Mouse (Mus musculus) thymus, adult 2 months (tissue): Measurements from ENCODE around the gene Bub1. TPM values are rescaled to one million over a fixed set of nuclear protein-coding genes. Genes with fewer than 3 reads are reported as not detected.

Source experiments
- DNase-seq: peaks from one replicate; pipeline ENCODE4 v3.0.0; 2021
- H3K27ac ChIP-seq: fragments of 200-500 bp; 2 replicates; pipeline ENCODE4 v1.5.1; 2012; ENCODE audit warnings: low read length, control low read depth; ENCODE audit not compliant: control insufficient read depth, insufficient read depth
- H3K27me3 ChIP-seq: fragments of 200-500 bp; 2 replicates; pipeline ENCODE4 v1.6.1; 2012; ENCODE audit warnings: mild to moderate bottlenecking, low read length, moderate library complexity, mixed read lengths; ENCODE audit not compliant: control insufficient read depth, insufficient read depth
- H3K36me3 ChIP-seq: fragments of 200-500 bp; 2 replicates; pipeline ENCODE4 v1.6.1; 2012; ENCODE audit warnings: mild to moderate bottlenecking, low read length, moderate library complexity; ENCODE audit not compliant: control insufficient read depth, insufficient read depth
- H3K4me1 ChIP-seq: fragments of 200-500 bp; replicated peaks from 2 replicates; pipeline ENCODE4 v1.6.1; 2012; ENCODE audit warnings: low read length; ENCODE audit not compliant: control insufficient read depth, insufficient read depth
- H3K4me3 ChIP-seq: fragments of 200-500 bp; 2 replicates; pipeline ENCODE4 v1.5.1; 2012; ENCODE audit warnings: mild to moderate bottlenecking, low read length, control low read depth, moderate library complexity; ENCODE audit not compliant: control insufficient read depth, insufficient read depth
- CTCF ChIP-seq: fragments of 200-500 bp; IDR thresholded peaks from 2 replicates; pipeline ENCODE4 v1.5.1; 2012; ENCODE audit warnings: mild to moderate bottlenecking, control low read depth, low read length, moderate library complexity, borderline replicate concordance; ENCODE audit not compliant: control insufficient read depth, poor library complexity, insufficient read depth; ENCODE audit errors: extremely low read depth
- POLR2A ChIP-seq: fragments of 200-500 bp; IDR thresholded peaks from 2 replicates; pipeline ENCODE4 v1.6.1; 2012; ENCODE audit warnings: mild to moderate bottlenecking, low read length, control low read depth, moderate library complexity; ENCODE audit not compliant: control insufficient read depth, poor library complexity, insufficient read depth; ENCODE audit errors: extremely low read depth
- WGBS: fragments of 180-500 bp; shearing (Covaris S2); methylation state at CpG from one replicate; pipeline ENCODE4 v1.1.7; 2018; 5-methylcytosine and 5-hydroxymethylcytosine counted together
- polyA plus RNA-seq: library from polyadenylated mRNA; depleted of rRNA; stranded (reverse); fragments of >200 nt; gene quantifications from 2 replicates; pipeline ENCODE4 v1.2.3, GENCODE M21; 2012; rRNA removed

Gene Bub1
- polyA plus RNA-seq, 1 experiment, result 10.6 TPM

- Histone ChIP-seq H3K27me3 (no peaks in the 10 kb centered on the region), H3K27ac (no peak overlapping the region), H3K36me3 (no peaks in the 10 kb centered on the region), H3K4me3 (no peak overlapping the region), H3K4me1 (no peaks in the 10 kb centered on the region)
- TF ChIP-seq CTCF (no peak), POLR2A (no peak)
- 62% methylated on average over 10 of the region's 10 CpGs for WGBS
- DNase-seq, result no peak
Measured at GRCm38 (mm10) chr2:127760429-127761000, 71.2 kb downstream of the Bub1 start.

GRCm38 (mm10) chr2:127760014-127760413, 71.7 kb downstream of the Bub1 start:
- Histone ChIP-seq H3K27me3 (no peaks in the 10 kb centered on the region), H3K4me1 (no peaks in the 10 kb centered on the region), H3K27ac (no peak overlapping the region), H3K36me3 (no peaks in the 10 kb centered on the region), H3K4me3 (no peak overlapping the region)
- TF ChIP-seq POLR2A, result no peak
- TF ChIP-seq CTCF, result no peak
- 98% methylated on average over 6 of the region's 6 CpGs for WGBS
- no peak for DNase-seq

GRCm38 (mm10) chr2:127759157-127759880, 72.3 kb downstream of the Bub1 start:
- Histone ChIP-seq H3K4me1 (no peaks in the 10 kb centered on the region), H3K36me3 (no peaks in the 10 kb centered on the region), H3K27me3 (no peaks in the 10 kb centered on the region), H3K4me3 (no peak overlapping the region), H3K27ac (no peak overlapping the region)
- 90% methylated on average over 5 of the region's 5 CpGs for WGBS
- TF ChIP-seq CTCF, result no peak
- no peak for TF ChIP-seq POLR2A
- DNase-seq, result no peak

- Histone ChIP-seq H3K27me3 (no peaks in the 10 kb centered on the region), H3K4me3 (no peak overlapping the region), H3K36me3 (no peaks in the 10 kb centered on the region), H3K4me1 (no peaks in the 10 kb centered on the region), H3K27ac (no peak overlapping the region)
- WGBS, result 89% methylated on average over 8 of the region's 8 CpGs
- TF ChIP-seq CTCF (no peak), POLR2A (no peak)
- no peak for DNase-seq
Measured at GRCm38 (mm10) chr2:127757171-127757570, 74.5 kb downstream of the Bub1 start.

DNA sequence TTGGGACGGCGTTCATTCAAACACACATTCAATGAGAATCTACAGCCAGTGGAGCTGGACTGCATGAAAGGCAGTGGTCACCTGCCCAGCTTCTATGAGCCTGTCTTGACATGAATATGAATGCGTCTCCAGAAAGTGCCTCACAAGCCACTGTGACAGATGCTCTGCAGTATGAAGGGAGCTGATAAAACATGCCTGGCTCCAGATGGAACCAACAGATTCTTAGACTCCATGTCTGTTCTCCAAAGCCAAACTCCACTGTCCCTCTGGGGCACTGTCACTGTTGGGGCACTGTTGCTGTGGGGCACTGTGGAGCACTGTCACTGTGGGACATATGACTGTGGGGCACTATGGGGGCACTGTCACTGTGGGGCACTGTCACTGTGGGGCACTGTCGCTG, 77.6 kb downstream of the Bub1 start:
- DNase-seq, result no peak
- H3K4me1 ChIP-seq, result no peaks in the 10 kb centered on the region
- H3K27ac ChIP-seq, result no peak overlapping the region
- no peaks in the 10 kb centered on the region for H3K36me3 ChIP-seq
- TF ChIP-seq CTCF (no peak), POLR2A (no peak)
- WGBS, result 97% methylated on average over 4 of the region's 4 CpGs
- H3K4me3 ChIP-seq, result no peak overlapping the region
- no peaks in the 10 kb centered on the region for H3K27me3 ChIP-seq

DNA sequence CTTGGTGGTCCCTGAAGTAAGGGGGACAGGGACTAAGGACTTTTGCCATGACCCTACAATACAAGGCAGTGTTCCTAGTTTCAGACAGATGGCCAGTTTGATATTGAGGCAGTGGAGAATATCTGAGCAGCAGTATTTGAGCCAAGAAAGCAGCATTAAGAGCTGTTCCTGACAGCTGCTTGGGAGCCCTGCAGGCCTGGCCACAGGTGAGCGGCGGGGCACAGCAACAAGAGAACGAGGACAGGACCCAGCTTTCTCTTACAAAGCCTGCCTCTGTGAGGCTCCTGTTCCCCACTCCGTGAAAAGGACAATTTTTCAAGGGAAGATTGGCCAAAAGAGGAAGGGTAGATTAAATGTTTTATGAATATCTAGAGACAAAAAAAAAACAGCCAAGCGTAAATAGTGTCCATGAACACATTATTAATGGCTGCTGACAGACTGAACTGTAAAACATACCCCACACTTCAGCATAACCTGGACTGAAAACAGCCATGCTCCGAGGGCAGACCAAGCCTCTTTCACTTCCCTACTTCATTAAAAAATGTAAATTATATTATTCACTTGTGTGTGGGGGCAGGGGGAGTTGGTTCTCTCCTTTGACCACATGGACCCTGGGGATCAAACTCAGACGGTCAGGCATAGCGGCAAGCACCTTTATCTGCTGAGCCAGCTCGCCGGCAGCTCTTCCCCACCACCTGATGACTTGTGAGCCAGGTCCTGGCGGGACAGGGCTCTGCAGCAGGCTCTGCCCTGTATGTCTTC, 79.6 kb downstream of the Bub1 start:
- no peaks in the 10 kb centered on the region for H3K4me1 ChIP-seq
- no peak for DNase-seq

More for the DNA sequence above, 79.6 kb downstream of the Bub1 start:
- Histone ChIP-seq H3K4me3 (no peak overlapping the region), H3K27ac (no peak overlapping the region), H3K27me3 (no peaks in the 10 kb centered on the region), H3K36me3 (no peaks in the 10 kb centered on the region)
- TF ChIP-seq CTCF, result no peak
- TF ChIP-seq POLR2A, result no peak
- WGBS, result 91% methylated on average over 11 of the region's 11 CpGs

Other genes with a start within 250 kb of the Bub1 start
- gene Zfp661, start 244.8 kb downstream of the Bub1 start, polyA plus RNA-seq, result 2.3 and 3.2 TPM in 2 replicates
- 84.0 and 91.9 TPM in 2 replicates for gene Mrps5, start 244.6 kb downstream of the Bub1 start, polyA plus RNA-seq
- gene Mal, start 175.2 kb downstream of the Bub1 start, polyA plus RNA-seq, result 0.37 and 1.2 TPM in 2 replicates
- gene Mall, start 101.9 kb downstream of the Bub1 start, polyA plus RNA-seq, result 7.4 and 8.1 TPM in 2 replicates
- 5.5 and 5.6 TPM in 2 replicates for gene Nphp1, start 43.0 kb downstream of the Bub1 start, polyA plus RNA-seq
- gene Mtln, start 39.4 kb downstream of the Bub1 start, polyA plus RNA-seq, result 41.9 and 55.4 TPM in 2 replicates
- gene Acoxl, start 7.0 kb upstream of the Bub1 start, polyA plus RNA-seq, result 1.7 and 1.9 TPM in 2 replicates